Mouse (Mus musculus) heart, postnatal 25 days (tissue): ENCODE results near the gene Slc6a13. TPM values are rescaled to one million over a fixed set of nuclear protein-coding genes. Genes with fewer than 3 reads are reported as not detected.

ENCODE experiments used
- DNase-seq: peaks from one replicate; pipeline ENCODE4 v3.0.0; 2022; ENCODE audit warnings: low spot score
- intact Hi-C: fragments of 180-260 bp; cut with DNase I; formaldehyde crosslinking; loops from one replicate; pipeline ENCODE4 v1.15.1; 2025
- total RNA-seq, 2 experiments: library from RNA; stranded (reverse); gene quantifications; 2 replicates each; pipeline ENCODE4 v1.2.3; 2021

The Slc6a13 gene
- total RNA-seq: under 1 TPM; 0.21 to 0.28 TPM

- no peak for DNase-seq
- intact Hi-C loops: no loop called here
These were observed at the start of gene Slc6a13 for GRCm38 (mm10) chr6:121299954-121300353. Gene Slc6a13 (plus strand): TSS chr6:121300227.

- DNase-seq: no peak
- intact Hi-C loops: no loop called here
These were observed 49.6 kb upstream of the Slc6a13 start for GRCm38 (mm10) chr6:121250406-121250805.

- no peak for DNase-seq
- intact Hi-C loops: no loop called here
These were observed 48.8 kb upstream of the Slc6a13 start for GRCm38 (mm10) chr6:121251256-121251655.

GRCm38 (mm10) chr6:121260548-121260947, 39.5 kb upstream of the Slc6a13 start:
- DNase-seq: no peak
- intact Hi-C loops: loop anchor here (5.0 kb wide), 1 partner anchor 73 kb away; no protein-coding TSS in a partner anchor

- DNase-seq: no peak
- intact Hi-C loops: loop anchor here (5.0 kb wide), 1 partner anchor 74 kb away; no protein-coding TSS in a partner anchor
These were observed 38.8 kb upstream of the Slc6a13 start for GRCm38 (mm10) chr6:121261233-121261632.

- DNase-seq: no peak
- intact Hi-C loops: loop anchor here (5.0 kb wide), 1 partner anchor 75 kb away; no protein-coding TSS in a partner anchor
These were observed 38.0 kb upstream of the Slc6a13 start for GRCm38 (mm10) chr6:121262004-121262403.

- DNase-seq: no peak
- intact Hi-C loops: loop anchor here (5.0 kb wide), 1 partner anchor 75 kb away; no protein-coding TSS in a partner anchor
These were observed 37.5 kb upstream of the Slc6a13 start for GRCm38 (mm10) chr6:121262496-121262895.

- DNase-seq: no peak
- intact Hi-C loops: loop anchor here (5.0 kb wide), 1 partner anchor 67 kb away; no protein-coding TSS in a partner anchor
These were observed 29.9 kb upstream of the Slc6a13 start for GRCm38 (mm10) chr6:121270156-121270555.

GRCm38 (mm10) chr6:121271707-121272074, 28.3 kb upstream of the Slc6a13 start:
- no peak for DNase-seq
- intact Hi-C loops: loop anchor here (1.0 to 5.0 kb wide), 3 partner anchors 66 to 262 kb away; no protein-coding TSS in a partner anchor

- DNase-seq: peak; percentile 47
- intact Hi-C loops: loop anchor here (1.0 to 5.0 kb wide), 3 partner anchors 65 to 261 kb away; no protein-coding TSS in a partner anchor
These were observed 27.8 kb upstream of the Slc6a13 start for GRCm38 (mm10) chr6:121272075-121272800.

GRCm38 (mm10) chr6:121274356-121274755, 25.7 kb upstream of the Slc6a13 start:
- intact Hi-C loops: loop anchor here (5.0 kb wide), 1 partner anchor 63 kb away; no protein-coding TSS in a partner anchor
- no peak for DNase-seq

- intact Hi-C loops: no loop called here
- no peak for DNase-seq
These were observed 15.9 kb upstream of the Slc6a13 start for GRCm38 (mm10) chr6:121284132-121284531.

- DNase-seq: no peak
- intact Hi-C loops: no loop called here
These were observed 710 bp upstream of the Slc6a13 start for GRCm38 (mm10) chr6:121299317-121299716.

- no peak for DNase-seq
- intact Hi-C loops: no loop called here
These were observed 477 bp downstream of the Slc6a13 start for GRCm38 (mm10) chr6:121300504-121300903.

- intact Hi-C loops: no loop called here
- no peak for DNase-seq
These were observed 3.6 kb downstream of the Slc6a13 start for GRCm38 (mm10) chr6:121303466-121304220.

- intact Hi-C loops: no loop called here
- DNase-seq: no peak
These were observed 4.6 kb downstream of the Slc6a13 start for GRCm38 (mm10) chr6:121304630-121305029.

GRCm38 (mm10) chr6:121305571-121305970, 5.5 kb downstream of the Slc6a13 start:
- DNase-seq: no peak
- intact Hi-C loops: no loop called here

GRCm38 (mm10) chr6:121310984-121311383, 11.0 kb downstream of the Slc6a13 start:
- intact Hi-C loops: no loop called here
- no peak for DNase-seq

- intact Hi-C loops: no loop called here
- DNase-seq: no peak
These were observed 19.1 kb downstream of the Slc6a13 start for GRCm38 (mm10) chr6:121319099-121319498.

GRCm38 (mm10) chr6:121322381-121323110, 22.5 kb downstream of the Slc6a13 start:
- DNase-seq: no peak
- intact Hi-C loops: no loop called here
